Mouse (Mus musculus) lung, postnatal 25 days (tissue): ENCODE results near the gene Prrc2a.

Experiments used
- DNase-seq: peaks from one replicate; pipeline ENCODE4 v3.0.0; 2022; ENCODE audit warnings: low spot score

The Prrc2a gene

GRCm38 (mm10) chr17:35102299-35102698 lies 62.4 kb downstream of the Prrc2a start:
- no peak for DNase-seq

GRCm38 (mm10) chr17:35101161-35101560 lies 63.5 kb downstream of the Prrc2a start:
- DNase-seq = no peak

GRCm38 (mm10) chr17:35100196-35100765 lies 64.4 kb downstream of the Prrc2a start:
- no peak for DNase-seq
